Mouse (Mus musculus) G1E (cell line): ENCODE measurements around the gene Tomm22. TPM values are rescaled to one million over a fixed set of nuclear protein-coding genes. Genes with fewer than 3 reads are reported as not detected.

ENCODE experiments used
- ATAC-seq: 2 replicates; pipeline ENCODE4 v1.8.0; 2016; ENCODE audit warnings: mild to moderate bottlenecking; ENCODE audit not compliant: insufficient number of reproducible peaks, poor library complexity, low FRiP score, severe bottlenecking; ENCODE audit errors: extremely low read depth
- DNase-seq: peaks from one replicate; pipeline ENCODE4 v3.0.0; 2012; ENCODE audit warnings: low spot score
- H3K27me3 ChIP-seq: 2 replicates; pipeline ENCODE4 v1.6.1; 2012; ENCODE audit warnings: mild to moderate bottlenecking, low read length, inconsistent platforms; ENCODE audit not compliant: insufficient read depth
- H3K36me3 ChIP-seq: replicated peaks from 2 replicates; pipeline ENCODE3; 2012; ENCODE audit warnings: mild to moderate bottlenecking, inconsistent platforms
- H3K4me1 ChIP-seq: 2 replicates; pipeline ENCODE4 v1.6.1; 2012; ENCODE audit warnings: low read depth, low read length, inconsistent platforms, mixed read lengths; ENCODE audit not compliant: insufficient read depth
- H3K4me3 ChIP-seq: 2 replicates; pipeline ENCODE4 v1.5.1; 2012; ENCODE audit warnings: low read depth, mild to moderate bottlenecking, inconsistent platforms, low read length, moderate library complexity, mixed read lengths
- H3K9me3 ChIP-seq: replicated peaks from 2 replicates; pipeline ENCODE4 v1.6.1; 2012; ENCODE audit warnings: inconsistent platforms
- CTCF ChIP-seq: IDR thresholded peaks from 2 replicates; pipeline ENCODE4 v1.5.1; 2012; ENCODE audit warnings: low read depth, low read length, inconsistent platforms, mixed read lengths
- GATA1 ChIP-seq: IDR thresholded peaks from 2 replicates; pipeline ENCODE4 v1.6.1; 2012; ENCODE audit warnings: borderline replicate concordance, low read length, inconsistent platforms, mixed read lengths
- GATA2 ChIP-seq: IDR thresholded peaks from 2 replicates; pipeline ENCODE4 v1.6.1; 2012; ENCODE audit warnings: low read depth, low read length, inconsistent platforms, borderline replicate concordance
- POLR2AphosphoS5 ChIP-seq: IDR thresholded peaks from 2 replicates; pipeline ENCODE4 v1.6.1; 2012; ENCODE audit warnings: low read depth, low read length, inconsistent platforms; ENCODE audit not compliant: insufficient replicate concordance
- TAL1 ChIP-seq: conservative IDR thresholded peaks from 2 replicates; pipeline ENCODE4 v1.6.1; 2012; ENCODE audit warnings: low read depth, low read length, inconsistent platforms, mixed read lengths
- polyA plus RNA-seq: library from polyadenylated mRNA; stranded (reverse); fragments of >175 nt; gene quantifications from 2 replicates; pipeline ENCODE4 v1.2.3, GENCODE M21; 2012
- total RNA-seq, 2 experiments: library from RNA; stranded (forward) in 1 of 2; stranded (reverse) in 1 of 2; fragments of 200-1000 nt in 1 of 2; fragments of >200 nt in 1 of 2; fragmentation: Nextera tagmentation in 1 of 2; gene quantifications; 2 replicates each; pipeline ENCODE4 v1.2.3; 2014 to 2017

Gene Tomm22
- total and polyA plus RNA-seq, 3 experiments, result 103 to 144 (median 116) TPM

DNA sequence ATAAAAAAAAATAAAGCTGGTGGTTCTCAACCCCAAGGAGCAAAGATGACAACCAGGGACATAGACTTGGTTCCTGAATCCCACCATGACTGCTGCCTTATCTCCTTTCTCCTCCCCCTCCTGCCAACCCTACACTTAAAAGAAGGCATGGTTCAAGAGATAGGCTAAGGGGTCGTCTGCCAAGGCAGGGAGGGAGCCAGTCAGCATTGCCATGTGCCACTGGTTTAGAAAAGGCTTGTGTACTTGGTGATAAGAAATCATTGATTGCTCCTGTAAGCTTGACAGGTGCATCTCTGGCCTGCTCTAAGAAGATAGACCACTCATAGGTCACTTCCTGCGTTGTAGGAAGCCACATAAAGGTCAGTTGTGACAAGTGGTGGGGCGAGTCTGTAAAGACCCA lies 24.9 kb downstream of the Tomm22 start:
- DNase-seq (peak; percentile 72), ATAC-seq (peak; percentile 51)
- Histone ChIP-seq H3K36me3 (peaks cover 63% of the 10 kb centered on the region), H3K4me3 (peak overlapping the region; percentile 69; the same call in 1 of the 2 replicates), H3K4me1 (peaks cover 74% of the 10 kb centered on the region), H3K27me3 (no peaks in the 10 kb centered on the region), H3K9me3 (no peaks in the 10 kb centered on the region)
- TF ChIP-seq GATA1, result no peak
- peak; percentile 91 for TF ChIP-seq TAL1

DNA sequence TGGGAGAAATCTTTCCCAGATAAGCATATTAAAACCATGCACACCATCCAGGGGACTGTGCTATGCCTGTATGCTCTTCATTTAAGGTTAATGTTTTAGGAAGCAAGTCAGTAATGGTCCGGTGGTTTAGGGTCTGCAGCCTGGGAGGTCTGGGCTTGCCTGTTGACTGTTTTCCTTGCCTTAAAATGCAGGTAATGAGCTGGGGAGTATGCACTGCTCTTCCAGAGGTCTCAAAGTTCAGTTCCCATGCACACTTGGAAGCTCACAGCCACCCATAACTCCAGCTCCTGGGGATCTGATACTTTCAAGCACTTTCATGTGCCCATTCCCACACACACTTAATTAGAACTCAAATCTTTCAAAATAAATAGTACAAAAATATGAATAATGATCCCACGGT lies 25.8 kb downstream of the Tomm22 start:
- TF ChIP-seq POLR2AphosphoS5 (no peak), CTCF (no peak), GATA2 (no peak), GATA1 (no peak), TAL1 (no peak)
- H3K4me1 ChIP-seq, result peaks cover 69% of the 10 kb centered on the region
- ATAC-seq (no peak), DNase-seq (no peak)
- no peaks in the 10 kb centered on the region for H3K9me3 ChIP-seq
- H3K36me3 ChIP-seq, result peaks cover 63% of the 10 kb centered on the region
- H3K27me3 ChIP-seq, result no peaks in the 10 kb centered on the region
- H3K4me3 ChIP-seq, result no peak overlapping the region; the same call in 1 of the 2 replicates

DNA sequence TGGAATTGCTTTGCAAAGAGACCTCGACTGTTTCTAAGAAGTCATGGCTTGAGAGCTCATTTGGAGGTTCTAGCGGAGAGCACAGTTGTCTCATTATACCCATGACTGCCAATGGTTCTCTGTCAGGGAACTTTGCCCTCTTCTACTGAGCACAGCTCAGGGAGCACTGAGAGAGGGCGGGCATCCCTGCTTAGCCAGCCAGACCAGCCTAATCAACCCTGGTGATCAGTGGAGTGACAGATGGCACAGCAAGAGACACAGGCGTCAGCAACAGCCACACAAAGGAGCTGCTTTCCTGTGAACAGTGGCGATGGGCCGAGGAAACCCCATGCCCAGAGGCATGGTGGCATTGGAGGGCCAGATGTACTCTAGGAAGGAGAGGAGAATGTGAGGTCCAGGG lies 26.4 kb downstream of the Tomm22 start:
- no peaks in the 10 kb centered on the region for H3K27me3 ChIP-seq
- peak overlapping the region; percentile 53; the same call in 1 of the 2 replicates for H3K4me3 ChIP-seq
- no peak for ATAC-seq
- H3K4me1 ChIP-seq, result peaks cover 64% of the 10 kb centered on the region
- no peak for DNase-seq
- H3K36me3 ChIP-seq, result peaks cover 63% of the 10 kb centered on the region
- no peaks in the 10 kb centered on the region for H3K9me3 ChIP-seq
- TF ChIP-seq GATA2 (no peak), POLR2AphosphoS5 (no peak), GATA1 (no peak), CTCF (no peak)

DNA sequence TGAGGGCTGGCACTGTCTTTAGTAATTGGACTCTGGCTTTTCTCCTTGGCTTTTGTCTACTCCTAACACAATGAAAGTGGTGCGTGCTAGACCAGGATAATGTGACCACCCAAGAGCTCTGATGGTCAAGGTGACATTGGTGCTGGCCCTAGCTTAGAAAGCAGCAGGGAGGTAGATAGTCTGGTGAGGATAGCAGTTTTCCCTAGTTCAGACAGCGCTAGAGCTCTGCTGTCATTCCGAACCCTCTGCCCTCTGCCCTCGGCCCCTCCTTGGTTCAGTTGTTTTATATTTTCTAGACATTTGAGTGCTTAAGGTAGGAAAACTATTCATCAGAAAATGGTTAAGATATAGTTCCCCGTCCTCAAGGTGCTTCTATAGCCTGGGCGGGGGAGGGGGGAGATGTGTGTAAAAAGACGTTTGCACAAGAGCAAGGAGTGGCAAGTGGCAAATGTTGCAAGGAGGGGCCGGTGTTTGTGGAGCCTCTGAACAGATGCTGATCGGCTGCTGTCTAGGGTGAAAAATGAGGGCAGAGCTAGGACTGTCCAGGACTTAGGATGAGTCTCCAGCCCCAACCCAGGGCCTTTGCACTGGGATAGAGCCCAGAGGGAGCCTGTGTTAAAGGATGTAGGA lies 27.0 kb downstream of the Tomm22 start:
- ATAC-seq (no peak), DNase-seq (no peak)
- H3K36me3 ChIP-seq, result peaks cover 61% of the 10 kb centered on the region
- no peak for TF ChIP-seq CTCF
- no peak for TF ChIP-seq POLR2AphosphoS5
- TF ChIP-seq TAL1, result no peak
- no peak for TF ChIP-seq GATA2
- H3K4me3 ChIP-seq, result peak overlapping the region; percentile 42; the same call in 1 of the 2 replicates
- no peaks in the 10 kb centered on the region for H3K9me3 ChIP-seq
- peaks cover 60% of the 10 kb centered on the region for H3K4me1 ChIP-seq
- H3K27me3 ChIP-seq, result no peaks in the 10 kb centered on the region

DNA sequence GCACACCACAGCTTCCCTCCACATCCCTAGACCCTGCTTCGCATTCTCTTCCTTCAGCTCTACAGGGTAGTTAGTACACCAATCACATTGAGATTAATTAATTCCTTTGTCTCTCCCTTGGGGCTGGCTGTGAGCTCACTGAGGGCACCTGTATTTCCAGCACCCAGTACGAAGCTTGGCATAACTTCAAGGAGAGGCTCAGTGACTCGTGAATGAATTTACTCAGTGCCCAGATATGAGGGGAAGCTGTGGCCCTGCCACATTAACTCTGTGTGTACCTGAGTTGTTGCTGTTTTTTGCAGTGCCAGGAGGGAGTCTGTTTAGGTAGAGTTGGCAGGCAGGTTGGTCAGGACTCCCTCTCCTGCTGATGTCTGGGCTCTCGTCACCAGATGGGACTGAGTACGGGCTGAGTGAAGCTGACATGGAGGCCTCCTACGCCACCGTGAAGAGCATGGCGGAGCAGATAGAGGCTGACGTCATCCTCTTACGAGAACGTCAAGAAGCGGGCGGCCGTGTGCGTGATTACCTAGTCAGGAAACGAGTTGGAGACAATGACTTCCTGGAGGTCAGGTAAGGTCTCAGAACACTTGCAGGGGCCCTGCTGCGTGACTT lies 36.0 kb downstream of the Tomm22 start:
- ATAC-seq, result no peak
- peaks cover 15% of the 10 kb centered on the region for H3K4me1 ChIP-seq

DNA sequence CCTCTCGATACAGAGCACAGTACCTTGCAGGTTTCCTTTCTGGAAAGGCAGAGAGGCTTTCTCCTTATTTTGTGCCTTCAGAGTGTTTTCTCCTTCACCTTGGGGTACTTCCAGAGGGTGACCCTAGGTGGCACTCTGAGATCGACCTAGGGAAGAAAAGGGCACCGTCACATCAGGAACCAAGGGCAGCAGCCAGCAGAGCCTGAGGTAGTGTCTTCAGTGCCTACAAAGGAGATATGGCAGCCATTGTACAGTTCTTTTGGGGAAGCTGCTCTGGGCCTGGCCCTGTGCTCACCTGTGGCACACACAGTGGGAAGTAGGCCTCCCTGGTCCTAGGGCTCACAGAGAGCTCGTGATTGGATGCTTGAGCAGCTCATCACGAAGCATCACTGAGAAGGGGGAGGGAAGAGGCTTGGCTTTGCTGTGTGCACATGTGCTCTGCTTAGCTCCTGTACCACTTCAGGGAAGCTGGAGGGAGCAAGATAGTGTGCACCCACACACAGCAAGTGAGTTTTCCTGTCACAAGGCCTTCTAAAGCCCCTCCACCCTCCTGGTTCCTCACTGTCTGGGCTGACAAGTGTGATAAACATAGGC lies 37.7 kb downstream of the Tomm22 start:
- Histone ChIP-seq H3K4me1 (peaks cover 19% of the 10 kb centered on the region), H3K9me3 (no peaks in the 10 kb centered on the region), H3K27me3 (no peaks in the 10 kb centered on the region), H3K36me3 (peaks cover 74% of the 10 kb centered on the region), H3K4me3 (no peak overlapping the region)
- ATAC-seq (no peak), DNase-seq (no peak)
- no peak for TF ChIP-seq TAL1
- TF ChIP-seq POLR2AphosphoS5, result no peak
- no peak for TF ChIP-seq GATA2
- TF ChIP-seq CTCF, result no peak
- TF ChIP-seq GATA1, result no peak

More for the DNA sequence above, 36.0 kb downstream of the Tomm22 start:
- Histone ChIP-seq H3K4me3 (no peak overlapping the region), H3K36me3 (peaks cover 58% of the 10 kb centered on the region), H3K27me3 (no peaks in the 10 kb centered on the region), H3K9me3 (no peaks in the 10 kb centered on the region)
- TF ChIP-seq GATA1 (no peak), POLR2AphosphoS5 (no peak)
- no peak for DNase-seq

DNA sequence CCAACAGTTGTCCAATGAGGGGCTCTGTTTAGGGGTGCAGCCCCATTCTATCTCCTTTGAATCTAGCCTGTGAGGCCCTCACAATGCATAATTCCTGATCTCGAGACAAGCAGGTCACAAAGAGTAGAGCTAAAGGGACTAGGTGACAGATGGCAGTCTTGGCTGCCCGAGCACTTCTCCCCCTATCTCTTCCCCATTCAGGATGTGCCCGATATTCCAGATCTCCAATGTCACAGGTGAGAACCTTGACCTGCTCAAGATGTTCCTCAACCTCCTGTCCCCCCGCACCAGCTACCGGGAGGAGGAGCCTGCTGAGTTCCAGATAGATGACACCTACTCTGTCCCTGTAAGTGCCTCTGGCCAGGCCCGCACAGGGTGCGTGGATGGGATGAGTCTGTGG lies 45.0 kb downstream of the Tomm22 start:
- Histone ChIP-seq H3K27me3 (no peaks in the 10 kb centered on the region), H3K4me3 (no peak overlapping the region), H3K36me3 (peaks cover 99% of the 10 kb centered on the region), H3K4me1 (peaks cover 15% of the 10 kb centered on the region), H3K9me3 (no peaks in the 10 kb centered on the region)
- TF ChIP-seq CTCF, result no peak
- TF ChIP-seq POLR2AphosphoS5, result no peak
- TF ChIP-seq TAL1, result no peak
- TF ChIP-seq GATA2, result no peak
- no peak for TF ChIP-seq GATA1
- no peak for DNase-seq
- ATAC-seq, result no peak
